Mouse (Mus musculus) limb, embryonic 13.5 days (tissue): ENCODE measurements around the gene Ckap5. TPM values are rescaled to one million over a fixed set of nuclear protein-coding genes. Genes with fewer than 3 reads are reported as not detected.
A peak's percentile ranks its signal among the peaks of the same experiment; 100 is the strongest.
"Not testable (repeated sequence)": the region's sequence is repeated elsewhere in the genome, so short reads cannot be mapped to it uniquely, and the experiment has no call there.

Experiments
- ATAC-seq: fragments of 200-750 bp; cut with Nextera tagmentation; 2 replicates; pipeline ENCODE4 v1.8.0; 2017; ENCODE audit warnings: low read depth, moderate number of reproducible peaks, moderate TSS enrichment; ENCODE audit not compliant: low FRiP score
- H3K27ac ChIP-seq: fragments of 300-500 bp; sonication (generic); 2 replicates; pipeline ENCODE4 v1.5.1; 2015; ENCODE audit warnings: inconsistent platforms, mild to moderate bottlenecking, moderate library complexity
- H3K27me3 ChIP-seq: fragments of 300-500 bp; sonication (generic); 2 replicates; pipeline ENCODE4 v1.6.1; 2015; ENCODE audit warnings: mild to moderate bottlenecking, inconsistent platforms
- H3K36me3 ChIP-seq: fragments of 300-500 bp; sonication (generic); 2 replicates; pipeline ENCODE4 v1.6.1; 2015; ENCODE audit warnings: inconsistent platforms, mild to moderate bottlenecking, moderate library complexity
- H3K4me1 ChIP-seq: fragments of 300-500 bp; sonication (generic); 2 replicates; pipeline ENCODE4 v1.6.1; 2015; ENCODE audit warnings: inconsistent platforms
- H3K4me2 ChIP-seq: fragments of 300-500 bp; sonication (generic); replicated peaks from 2 replicates; pipeline ENCODE4 v1.6.1; 2015; ENCODE audit warnings: inconsistent platforms, mild to moderate bottlenecking, moderate library complexity
- H3K4me3 ChIP-seq: fragments of 300-500 bp; sonication (generic); 2 replicates; pipeline ENCODE4 v1.5.1; 2015; ENCODE audit warnings: moderate library complexity, mild to moderate bottlenecking, inconsistent platforms
- H3K9ac ChIP-seq: fragments of 300-500 bp; sonication (generic); 2 replicates; pipeline ENCODE4 v1.6.1; 2015; ENCODE audit warnings: mild to moderate bottlenecking, inconsistent platforms
- H3K9me3 ChIP-seq: fragments of 300-500 bp; sonication (generic); 2 replicates; pipeline ENCODE4 v1.6.1; 2016; ENCODE audit warnings: inconsistent platforms
- WGBS: fragments of 180-500 bp; shearing (Covaris S2); methylation state at CpG from one replicate; pipeline ENCODE4 v1.1.7; 2015; 5-methylcytosine and 5-hydroxymethylcytosine counted together
- polyA plus RNA-seq: library from polyadenylated mRNA; unstranded; fragments of >200 nt; fragmentation: Nextera tagmentation; extraction: Ambion mirVana; gene quantifications from 2 replicates; pipeline ENCODE4 v1.2.1, GENCODE M21; 2015

Ckap5 gene
- polyA plus RNA-seq, 1 experiment from 2014 or later = 106 TPM

DNA sequence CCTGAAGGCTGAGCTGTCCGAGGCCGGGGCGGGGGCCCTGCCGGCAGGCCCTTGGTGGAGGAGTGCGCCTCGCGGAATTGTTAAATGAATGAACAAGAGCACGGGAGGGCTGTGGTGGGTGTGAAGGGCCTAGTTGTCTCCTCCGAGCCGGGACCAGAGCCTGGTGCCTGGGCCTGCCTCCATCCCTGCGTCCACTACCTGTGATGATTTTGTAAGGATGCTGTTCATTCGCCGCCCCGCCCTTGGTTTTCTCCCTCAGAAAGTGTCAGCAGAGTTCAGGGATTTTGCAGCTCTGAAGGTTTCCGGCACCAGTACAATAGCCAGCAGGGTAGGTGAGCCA is 555 bp downstream of the Ckap5 start:
- Histone ChIP-seq H3K27ac (peak overlapping the region; percentile 86), H3K4me2 (peak overlapping the region; percentile 76), H3K36me3 (peaks cover 15% of the 10 kb centered on the region), H3K9ac (peak overlapping the region; percentile 91), H3K4me3 (peak overlapping the region; percentile 96), H3K27me3 (no peaks in the 10 kb centered on the region), H3K4me1 (peaks cover 9% of the 10 kb centered on the region; the same call in 1 of the 2 replicates), H3K9me3 (no peaks in the 10 kb centered on the region)
- 0% methylated on average over 15 of the region's 15 CpGs for WGBS
- ATAC-seq = peak; percentile 37; the same call in 1 of the 2 replicates

DNA sequence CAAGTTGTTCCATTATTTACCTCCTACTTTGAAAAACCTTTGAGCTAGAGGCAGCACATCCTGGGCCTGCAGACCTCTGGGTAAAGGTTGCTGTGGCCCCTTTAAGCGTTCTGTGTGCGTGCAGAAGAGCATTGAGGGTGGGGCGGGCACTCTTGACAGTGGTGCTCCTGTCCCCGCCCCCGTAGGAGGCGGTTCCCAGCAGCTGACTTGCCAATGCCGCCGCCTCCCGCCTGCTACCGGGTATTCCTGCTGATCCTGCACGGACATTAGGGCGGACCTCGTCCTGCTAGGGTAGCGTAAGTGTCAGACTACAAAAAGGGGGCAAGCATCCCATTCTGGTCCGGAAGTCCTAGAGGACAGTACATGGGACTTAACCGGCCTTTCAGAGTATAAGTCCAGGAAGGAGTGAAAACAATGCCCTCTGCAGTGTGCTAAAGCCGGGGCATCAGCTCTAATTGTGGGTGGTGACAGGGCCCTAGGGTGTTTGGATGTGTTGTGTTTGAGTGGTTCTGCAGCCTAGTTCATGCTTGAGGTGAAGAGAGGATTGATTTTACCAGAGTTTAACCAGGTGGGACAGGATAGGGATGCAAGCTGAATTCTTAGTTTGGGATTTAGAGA is 11.1 kb downstream of the Ckap5 start:
- no peaks in the 10 kb centered on the region for H3K9me3 ChIP-seq
- H3K4me3 ChIP-seq = peak overlapping the region; percentile 37
- H3K4me2 ChIP-seq = peak overlapping the region; percentile 65
- H3K36me3 ChIP-seq = no peaks in the 10 kb centered on the region
- 0 out of 2 replicates have a peak overlapping the region, but pooled peaks have one; percentile 43 for H3K9ac ChIP-seq
- peaks cover 9% of the 10 kb centered on the region; the same call in 1 of the 2 replicates for H3K4me1 ChIP-seq
- H3K27me3 ChIP-seq = no peaks in the 10 kb centered on the region
- WGBS = 6% methylated on average over 17 of the region's 17 CpGs
- H3K27ac ChIP-seq = no peak overlapping the region; the same call in 1 of the 2 replicates
- ATAC-seq = peak; percentile 91

DNA sequence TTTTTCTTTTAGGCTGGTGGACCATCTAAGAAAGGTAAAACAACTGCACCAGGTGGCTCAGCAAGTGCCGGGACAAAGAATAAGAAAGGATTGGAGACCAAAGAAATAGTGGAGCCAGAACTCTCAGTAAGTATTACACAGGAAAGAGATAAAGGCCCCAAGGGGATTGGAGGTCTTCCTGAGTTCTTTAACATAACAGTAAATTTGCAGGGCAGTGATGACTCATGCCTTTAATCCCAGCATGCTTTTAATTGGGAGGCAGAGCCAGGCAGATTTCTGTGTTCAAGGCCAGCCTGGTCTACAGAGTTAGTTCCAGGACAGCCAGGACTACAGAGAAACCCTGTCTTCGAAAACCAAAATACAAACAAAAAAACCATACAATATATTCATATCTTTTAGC is 41.6 kb downstream of the Ckap5 start:
- 88% methylated on average over 2 of the region's 2 CpGs for WGBS
- H3K27ac ChIP-seq = no peak overlapping the region
- peaks cover 75% of the 10 kb centered on the region for H3K36me3 ChIP-seq
- no peak overlapping the region for H3K9ac ChIP-seq
- H3K9me3 ChIP-seq = no peaks in the 10 kb centered on the region
- ATAC-seq = no peak
- no peaks in the 10 kb centered on the region for H3K27me3 ChIP-seq
- H3K4me3 ChIP-seq = no peak overlapping the region
- no peaks in the 10 kb centered on the region for H3K4me1 ChIP-seq
- no peak overlapping the region for H3K4me2 ChIP-seq

DNA sequence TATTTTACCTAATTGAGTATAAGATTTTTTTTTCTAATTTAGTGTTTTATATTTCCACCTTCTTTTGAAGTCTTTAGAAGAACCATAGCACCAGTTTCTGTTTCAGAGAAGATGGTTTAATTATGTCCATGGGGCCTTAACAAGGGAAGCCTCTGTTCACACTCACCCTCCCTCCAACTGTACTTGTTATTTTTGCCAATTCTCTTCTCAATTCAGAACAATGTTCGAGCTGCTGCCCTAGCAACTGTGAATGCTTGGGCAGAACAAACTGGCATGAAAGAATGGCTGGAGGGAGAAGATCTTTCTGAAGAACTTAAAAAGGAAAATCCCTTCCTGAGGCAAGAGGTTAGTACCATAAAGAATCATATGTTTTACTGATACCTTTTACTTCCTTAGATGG is 54.3 kb downstream of the Ckap5 start:
- no peaks in the 10 kb centered on the region for H3K4me1 ChIP-seq
- H3K27ac ChIP-seq = no peak overlapping the region
- no peak overlapping the region for H3K9ac ChIP-seq
- H3K4me3 ChIP-seq = no peak overlapping the region
- no peak overlapping the region for H3K4me2 ChIP-seq
- no peaks in the 10 kb centered on the region for H3K27me3 ChIP-seq
- H3K9me3 ChIP-seq = no peaks in the 10 kb centered on the region
- peaks cover 70% of the 10 kb centered on the region for H3K36me3 ChIP-seq
- 89% methylated on average over 1 of the region's 1 CpGs for WGBS
- ATAC-seq = no peak

DNA sequence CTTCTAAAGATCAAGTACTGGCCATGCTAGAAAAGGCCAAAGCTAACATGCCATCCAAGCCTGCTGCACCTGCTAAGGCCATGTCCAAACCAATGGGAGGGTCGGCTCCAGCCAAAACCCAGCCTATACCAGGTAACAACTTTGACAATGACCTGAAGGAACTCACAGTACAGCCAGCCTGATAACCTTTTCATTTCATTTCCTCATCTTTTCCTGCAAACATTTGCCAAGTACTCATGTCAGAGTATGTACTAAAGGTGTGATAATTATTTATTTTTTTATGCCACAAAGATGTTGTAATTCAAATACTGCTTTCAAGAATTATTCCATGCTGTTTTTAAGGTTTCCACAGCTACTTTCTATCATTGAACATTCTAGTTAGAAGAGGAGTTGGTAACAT is 59.7 kb downstream of the Ckap5 start:
- Histone ChIP-seq H3K4me3 (no peak overlapping the region), H3K4me2 (no peak overlapping the region), H3K9me3 (no peaks in the 10 kb centered on the region), H3K4me1 (no peaks in the 10 kb centered on the region), H3K27ac (no peak overlapping the region), H3K9ac (no peak overlapping the region), H3K27me3 (no peaks in the 10 kb centered on the region), H3K36me3 (peaks cover 67% of the 10 kb centered on the region)
- 94% methylated on average over 1 of the region's 1 CpGs for WGBS
- ATAC-seq = no peak

DNA sequence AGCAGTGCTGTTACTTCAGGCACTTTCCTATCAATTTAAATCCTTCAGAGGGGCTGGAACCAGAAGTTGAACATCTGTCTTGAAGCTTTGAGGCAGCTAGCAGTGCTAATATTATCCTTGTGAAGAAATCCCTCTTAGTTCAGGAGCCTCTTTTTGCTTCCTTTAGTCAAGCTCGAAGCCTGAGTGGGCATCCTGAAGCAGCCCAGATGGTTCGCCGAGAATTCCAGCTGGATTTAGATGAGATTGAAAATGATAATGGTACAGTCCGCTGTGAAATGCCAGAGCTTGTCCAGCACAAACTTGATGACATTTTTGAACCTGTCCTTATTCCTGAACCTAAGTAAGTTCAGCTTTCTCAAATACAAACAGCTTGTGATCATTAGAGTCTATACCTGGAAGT is 73.9 kb downstream of the Ckap5 start:
- Histone ChIP-seq H3K4me3 (no peak overlapping the region), H3K4me2 (no peak overlapping the region), H3K27ac (no peak overlapping the region), H3K9me3 (no peaks in the 10 kb centered on the region), H3K27me3 (no peaks in the 10 kb centered on the region), H3K36me3 (peaks cover 88% of the 10 kb centered on the region), H3K4me1 (no peaks in the 10 kb centered on the region), H3K9ac (no peak overlapping the region)
- 94% methylated on average over 4 of the region's 4 CpGs for WGBS
- ATAC-seq = no peak

DNA sequence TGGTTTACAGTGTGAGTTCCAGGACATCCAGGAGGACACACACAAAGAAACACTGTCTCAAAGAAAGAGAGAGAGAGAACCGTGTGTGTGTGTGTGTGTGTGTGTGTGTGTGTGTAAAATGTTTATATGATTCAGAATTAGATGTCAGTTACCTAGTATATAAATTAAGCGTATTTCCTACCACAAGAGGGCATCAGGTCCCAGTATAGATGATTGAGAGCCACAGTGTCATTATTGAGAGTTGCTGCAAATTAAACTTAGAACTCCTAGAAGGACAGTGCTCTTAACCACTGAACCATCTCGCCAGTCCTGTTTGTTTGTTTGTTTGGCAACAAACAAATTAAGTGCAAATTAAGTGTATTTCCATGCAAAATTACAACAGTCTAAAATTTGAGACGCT is 75.8 kb downstream of the Ckap5 start:
- no peaks in the 10 kb centered on the region for H3K4me1 ChIP-seq
- H3K4me2 ChIP-seq = no peak overlapping the region
- 86% methylated on average over 4 of the region's 4 CpGs for WGBS
- peaks cover 85% of the 10 kb centered on the region for H3K36me3 ChIP-seq
- H3K9me3 ChIP-seq = no peaks in the 10 kb centered on the region
- no peaks in the 10 kb centered on the region for H3K27me3 ChIP-seq
- no peak for ATAC-seq
- H3K4me3 ChIP-seq = no peak overlapping the region
- no peak overlapping the region for H3K27ac ChIP-seq
- H3K9ac ChIP-seq = no peak overlapping the region

DNA sequence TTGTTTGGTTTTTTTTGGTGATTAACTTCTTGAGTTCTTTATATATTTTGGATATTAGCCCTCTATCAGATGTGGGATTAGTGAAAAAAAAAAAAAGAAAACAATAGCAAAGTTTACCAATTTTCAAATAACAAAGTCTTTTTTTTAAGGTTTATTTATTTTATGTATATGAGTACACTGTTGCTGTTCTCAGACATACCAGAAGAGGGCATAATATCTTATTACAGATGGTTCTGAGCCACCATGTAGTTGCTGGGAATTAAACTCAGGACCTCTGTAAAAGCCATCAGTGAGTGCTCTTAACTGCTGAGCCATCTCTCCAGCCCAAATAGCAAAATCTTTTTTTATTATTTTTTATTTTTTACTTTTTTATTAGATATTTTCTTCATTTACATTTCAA is 82.8 kb downstream of the Ckap5 start:
- not testable (repeated sequence) for H3K9me3 ChIP-seq, H3K27ac ChIP-seq, H3K9ac ChIP-seq, H3K4me3 ChIP-seq, ATAC-seq, H3K27me3 ChIP-seq, H3K4me1 ChIP-seq, H3K4me2 ChIP-seq
- peaks cover 74% of the 10 kb centered on the region for H3K36me3 ChIP-seq

DNA sequence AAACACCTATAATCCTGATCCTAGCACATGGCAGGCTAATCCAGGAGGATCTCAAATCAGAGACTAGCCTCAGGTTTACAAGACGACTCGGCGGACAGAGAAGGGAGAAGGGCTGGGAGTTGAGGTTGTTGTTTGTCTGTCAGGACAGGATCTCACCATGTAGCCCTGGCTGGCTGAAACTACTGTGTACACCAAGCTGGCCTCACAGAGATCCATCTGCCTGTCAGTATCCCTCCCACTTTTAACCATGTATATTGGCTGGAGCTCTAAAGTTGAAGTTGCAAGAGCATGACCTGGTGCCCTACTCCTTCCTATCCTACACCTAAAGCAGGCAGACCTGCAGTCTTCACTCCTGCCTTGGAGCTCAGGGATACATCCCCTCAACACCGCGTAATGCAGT is 95.8 kb downstream of the Ckap5 start:
- no peak overlapping the region for H3K9ac ChIP-seq
- H3K4me1 ChIP-seq = no peaks in the 10 kb centered on the region
- no peak overlapping the region for H3K27ac ChIP-seq
- ATAC-seq = no peak
- H3K36me3 ChIP-seq = peaks cover 65% of the 10 kb centered on the region
- no peaks in the 10 kb centered on the region for H3K27me3 ChIP-seq
- 96% methylated on average over 5 of the region's 5 CpGs for WGBS
- no peak overlapping the region for H3K4me3 ChIP-seq
- no peaks in the 10 kb centered on the region for H3K9me3 ChIP-seq
- H3K4me2 ChIP-seq = no peak overlapping the region

DNA sequence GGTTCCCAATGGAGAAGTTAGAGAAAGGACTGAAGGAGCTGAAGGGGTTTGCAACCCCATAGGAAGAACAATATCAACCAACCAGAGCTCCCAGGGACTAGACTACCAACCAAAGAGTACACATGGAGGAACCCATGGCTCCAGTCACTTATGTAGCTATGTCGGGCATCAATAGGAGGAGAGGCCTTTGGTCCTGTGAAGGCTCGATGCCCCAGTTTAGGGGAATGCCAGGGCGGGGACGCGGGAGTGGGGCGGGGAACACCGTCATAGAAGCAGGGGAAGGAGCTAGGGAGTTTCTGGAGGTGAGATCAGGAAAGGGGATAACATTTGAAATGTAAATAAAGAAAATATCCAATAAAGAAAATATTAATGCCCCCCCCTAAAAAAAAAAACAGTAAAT is 96.8 kb downstream of the Ckap5 start:
- peaks cover 55% of the 10 kb centered on the region for H3K36me3 ChIP-seq
- not testable (repeated sequence) for H3K4me3 ChIP-seq, H3K9ac ChIP-seq, H3K4me2 ChIP-seq, H3K27me3 ChIP-seq, H3K4me1 ChIP-seq, ATAC-seq, H3K27ac ChIP-seq, H3K9me3 ChIP-seq
- 95% methylated on average over 7 of the region's 7 CpGs for WGBS

DNA sequence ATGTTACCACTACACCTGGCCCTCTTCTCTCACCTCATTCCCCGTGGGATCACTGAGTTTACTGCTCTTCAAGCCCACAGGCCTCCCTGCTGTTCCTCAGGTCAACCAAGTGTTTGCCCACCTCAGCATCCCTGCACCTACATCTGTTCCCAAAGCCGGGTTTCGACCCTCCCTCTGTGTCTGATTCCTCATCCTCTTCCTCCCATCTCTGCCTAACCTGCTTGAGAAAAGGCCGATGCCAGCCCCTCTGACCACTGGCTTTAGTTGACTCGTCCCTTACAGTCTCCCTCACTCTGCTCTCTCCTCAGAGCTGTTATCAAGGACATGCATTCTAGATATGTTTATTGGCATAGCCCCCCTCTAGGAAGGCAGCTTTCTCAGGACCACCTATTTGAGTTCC is 100.9 kb downstream of the Ckap5 start:
- Histone ChIP-seq H3K36me3 (peaks cover 16% of the 10 kb centered on the region), H3K27ac (no peak overlapping the region), H3K27me3 (no peaks in the 10 kb centered on the region), H3K4me1 (no peaks in the 10 kb centered on the region), H3K4me2 (no peak overlapping the region), H3K9me3 (no peaks in the 10 kb centered on the region), H3K4me3 (no peak overlapping the region), H3K9ac (no peak overlapping the region)
- ATAC-seq = no peak
- 73% methylated on average over 5 of the region's 5 CpGs for WGBS

DNA sequence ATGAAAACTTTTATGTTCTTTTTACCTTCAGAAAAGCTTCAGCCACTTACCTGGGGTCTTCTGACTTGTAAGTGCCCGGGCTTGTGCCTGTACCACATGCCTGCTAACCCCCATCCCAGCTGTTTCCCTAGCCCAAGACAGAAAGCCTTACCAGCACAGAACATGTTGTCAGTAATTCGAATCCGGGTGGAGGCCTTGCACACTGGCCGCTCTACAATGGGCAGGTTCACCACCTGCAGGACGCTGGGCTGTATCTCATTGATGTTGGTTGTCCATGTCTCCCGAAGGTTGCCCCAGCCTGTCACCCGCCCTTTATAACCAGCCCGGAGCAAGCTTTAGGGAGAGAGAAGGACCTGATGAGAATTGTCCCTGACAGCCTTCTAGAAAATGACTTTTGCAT is 101.6 kb downstream of the Ckap5 start:
- no peak for ATAC-seq
- Histone ChIP-seq H3K27ac (no peak overlapping the region), H3K4me2 (no peak overlapping the region), H3K27me3 (no peaks in the 10 kb centered on the region), H3K9me3 (no peaks in the 10 kb centered on the region), H3K9ac (no peak overlapping the region), H3K4me3 (no peak overlapping the region), H3K4me1 (no peaks in the 10 kb centered on the region), H3K36me3 (peaks cover 9% of the 10 kb centered on the region)
- WGBS = 87% methylated on average over 8 of the region's 8 CpGs

DNA sequence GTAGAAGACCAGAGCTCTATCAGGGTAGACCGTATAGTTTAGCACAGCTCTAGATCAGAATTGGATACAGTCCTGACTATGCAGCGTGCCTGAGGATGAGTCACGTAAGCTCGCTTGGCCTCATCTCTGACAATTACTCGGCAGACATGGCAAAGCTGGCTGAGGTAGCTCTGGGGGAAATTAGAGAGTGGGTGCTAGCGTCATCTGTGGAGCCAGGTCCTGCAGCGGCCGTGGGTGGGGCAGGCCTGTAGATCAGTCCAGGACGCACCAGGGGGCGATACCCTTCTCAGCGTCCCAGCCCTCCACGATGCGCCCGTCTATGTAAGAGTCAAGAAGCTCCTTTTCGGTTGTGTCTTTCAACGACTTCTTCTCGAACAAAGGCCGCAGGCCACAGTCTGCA is 103.1 kb downstream of the Ckap5 start:
- Histone ChIP-seq H3K4me1 (no peaks in the 10 kb centered on the region), H3K27ac (no peak overlapping the region), H3K27me3 (no peaks in the 10 kb centered on the region), H3K36me3 (no peaks in the 10 kb centered on the region), H3K9ac (no peak overlapping the region), H3K4me2 (no peak overlapping the region), H3K4me3 (no peak overlapping the region), H3K9me3 (no peaks in the 10 kb centered on the region)
- WGBS = 85% methylated on average over 18 of the region's 18 CpGs
- no peak for ATAC-seq
